Mouse (Mus musculus): ENCODE measurements at regions not wholly inside any gene's neighbourhood (a gene's known extent, or its start where the extent isn't known, plus 50 kb on each side); places are given as distances from the start of the nearest gene placed in this dataset.

DNA sequence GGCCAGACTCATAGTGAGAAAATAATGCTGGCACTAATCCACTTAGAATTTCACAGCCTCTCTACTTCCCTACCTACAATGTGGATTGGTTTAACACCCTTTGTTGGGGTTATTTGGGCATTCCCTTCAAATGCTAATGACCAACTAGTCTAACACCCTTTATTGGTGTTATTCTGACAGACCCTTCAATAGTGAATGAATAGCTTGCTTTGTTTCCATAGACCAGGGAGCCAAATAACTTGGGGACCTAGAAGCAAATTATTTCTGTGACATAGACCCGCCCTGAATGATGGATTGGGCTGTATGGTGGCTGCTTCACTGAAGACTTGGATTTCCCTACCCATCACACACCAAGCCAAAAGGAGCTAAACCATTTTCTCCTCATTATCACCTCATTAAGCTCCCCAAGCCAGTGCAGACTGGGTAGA lies 449.3 kb upstream of the BC052040 start:
- 43% methylated on average over 1 of the region's 1 CpGs for WGBS
- no peaks in the 10 kb centered on the region for H3K27me3 ChIP-seq
- no peaks in the 10 kb centered on the region for H3K9me3 ChIP-seq
- H3K27ac ChIP-seq: no peak overlapping the region
- H3K4me2 ChIP-seq: no peak overlapping the region
- no peak for ATAC-seq (ENCODE audit: insufficient number of reproducible peaks, insufficient read depth, low FRiP score, low TSS enrichment, low read depth)
- H3K4me1 ChIP-seq: no peaks in the 10 kb centered on the region
- H3K4me3 ChIP-seq: no peak overlapping the region
- no peaks in the 10 kb centered on the region for H3K36me3 ChIP-seq
- H3K9ac ChIP-seq: no peak overlapping the region

DNA sequence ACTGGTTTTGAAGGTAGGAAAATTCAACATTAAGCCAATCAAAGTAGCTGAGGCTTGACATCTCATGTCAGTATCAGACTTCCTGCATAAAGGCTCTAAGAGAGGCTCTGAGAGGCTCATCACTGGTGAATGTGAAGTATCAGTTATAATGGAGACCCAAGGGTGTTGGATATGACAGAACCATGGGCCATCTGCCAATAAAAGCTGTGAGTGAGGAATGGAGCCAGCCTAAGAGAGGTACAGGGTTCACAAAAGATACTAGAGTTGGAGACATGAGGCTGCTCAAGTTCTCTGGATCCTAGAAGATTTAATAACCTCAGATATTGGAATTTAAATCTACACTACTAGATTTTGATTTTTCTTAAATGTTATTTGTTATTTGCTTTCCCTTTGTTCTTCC lies 440.1 kb upstream of the BC052040 start:
- Histone ChIP-seq H3K4me3 (no peak overlapping the region), H3K27me3 (no peaks in the 10 kb centered on the region), H3K4me1 (no peaks in the 10 kb centered on the region), H3K36me3 (no peaks in the 10 kb centered on the region), H3K9me3 (no peaks in the 10 kb centered on the region), H3K4me2 (no peak overlapping the region), H3K9ac (no peak overlapping the region), H3K27ac (no peak overlapping the region)
- ATAC-seq (ENCODE audit: insufficient number of reproducible peaks, insufficient read depth, low FRiP score, low TSS enrichment, low read depth): no peak

DNA sequence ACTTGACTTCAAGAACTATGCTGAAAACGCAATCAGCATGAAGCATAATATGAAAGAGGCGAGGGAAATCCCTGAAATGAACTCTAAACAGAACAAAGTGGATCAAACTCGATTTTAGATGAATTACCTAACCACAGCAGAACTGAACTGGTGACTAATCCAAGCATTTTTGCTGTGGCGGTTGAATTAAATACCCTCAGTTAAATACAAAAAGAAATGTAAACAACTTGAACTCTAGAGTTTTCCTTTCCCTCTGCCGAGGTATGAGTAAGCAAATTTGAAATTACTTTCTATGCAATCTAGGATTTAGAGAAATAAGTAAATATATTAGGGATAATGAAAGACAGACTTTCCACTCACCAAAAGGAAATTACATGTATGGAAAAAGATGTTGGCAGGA lies 409.4 kb upstream of the BC052040 start:
- 25% methylated on average over 5 of the region's 5 CpGs for WGBS
- Histone ChIP-seq H3K4me1 (0 out of 2 replicates have a peak, but pooled peaks cover 7% of the 10 kb centered on the region), H3K4me2 (no peak overlapping the region), H3K27ac (0 out of 2 replicates have a peak overlapping the region, but pooled peaks have one; percentile 28), H3K4me3 (no peak overlapping the region), H3K9me3 (no peaks in the 10 kb centered on the region), H3K27me3 (no peaks in the 10 kb centered on the region), H3K36me3 (no peaks in the 10 kb centered on the region), H3K9ac (no peak overlapping the region)
- 0 out of 2 replicates have a peak, but pooled peaks have one; percentile 32 for ATAC-seq (ENCODE audit: insufficient number of reproducible peaks, insufficient read depth, low FRiP score, low TSS enrichment, low read depth)

DNA sequence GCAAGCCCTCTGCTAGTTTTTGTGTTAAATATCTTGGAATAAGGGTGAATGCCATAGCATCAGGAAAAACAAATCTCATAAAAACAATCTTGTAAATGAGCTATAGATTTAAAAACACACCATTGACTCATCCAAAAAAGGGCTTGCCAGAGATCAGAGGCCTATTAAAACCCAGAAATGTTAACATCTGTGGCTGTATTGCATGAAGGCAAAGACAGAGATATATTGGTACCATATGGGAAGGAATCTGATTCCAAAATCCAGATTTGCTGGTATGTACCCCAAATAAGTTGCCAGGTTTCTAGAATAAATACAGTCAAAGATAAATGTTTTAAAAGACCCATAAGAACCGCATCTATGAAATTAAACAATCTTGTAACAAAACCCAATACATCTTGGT lies 404.4 kb upstream of the BC052040 start:
- H3K4me3 ChIP-seq: no peak overlapping the region
- no peaks in the 10 kb centered on the region for H3K27me3 ChIP-seq
- H3K27ac ChIP-seq: no peak overlapping the region
- no peak overlapping the region for H3K4me2 ChIP-seq
- H3K9me3 ChIP-seq: no peaks in the 10 kb centered on the region
- no peak for ATAC-seq (ENCODE audit: insufficient number of reproducible peaks, insufficient read depth, low FRiP score, low TSS enrichment, low read depth)
- H3K9ac ChIP-seq: no peak overlapping the region
- 0 out of 2 replicates have a peak, but pooled peaks cover 7% of the 10 kb centered on the region for H3K4me1 ChIP-seq
- 38% methylated on average over 1 of the region's 1 CpGs for WGBS
- no peaks in the 10 kb centered on the region for H3K36me3 ChIP-seq

DNA sequence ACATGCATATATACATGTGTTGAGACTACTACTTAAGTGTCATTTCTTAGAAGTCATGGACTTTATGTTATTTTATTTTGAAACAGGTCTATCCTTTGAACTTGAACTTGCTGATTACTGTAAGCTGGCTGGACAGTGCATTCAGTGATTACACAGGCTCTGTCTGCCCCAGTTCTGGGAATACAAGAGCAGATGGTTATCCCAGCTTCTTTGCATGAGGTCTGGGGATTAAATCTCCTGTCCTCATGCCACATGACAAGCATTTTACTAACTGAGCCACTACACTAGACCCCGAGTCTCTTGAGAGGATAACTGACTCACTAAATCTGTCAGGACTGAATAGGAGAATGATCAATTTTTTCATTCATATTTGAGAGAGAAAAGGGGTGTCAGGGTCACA lies 403.6 kb upstream of the BC052040 start:
- WGBS: 41% methylated on average over 1 of the region's 1 CpGs

DNA sequence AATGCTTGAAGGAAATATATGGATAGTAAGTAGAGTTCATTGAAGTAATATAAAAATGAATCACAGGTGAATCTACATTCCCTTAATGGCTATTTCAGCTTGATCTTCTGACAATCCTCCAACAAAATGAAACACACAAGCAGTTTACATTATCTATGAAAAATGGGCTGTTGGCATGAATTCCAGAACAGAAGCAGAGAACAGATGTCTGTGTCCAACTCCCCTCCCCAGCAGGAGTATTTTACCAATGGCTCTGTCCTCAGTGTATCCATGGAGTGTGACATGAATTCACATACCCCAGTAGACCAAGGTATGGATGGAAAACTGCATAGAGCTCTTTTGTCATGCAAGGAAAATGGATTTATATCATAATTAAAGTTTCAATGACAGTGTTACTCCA lies 370.3 kb upstream of the BC052040 start:
- H3K9me3 ChIP-seq: no peaks in the 10 kb centered on the region
- H3K27me3 ChIP-seq: no peaks in the 10 kb centered on the region
- H3K4me2 ChIP-seq: no peak overlapping the region
- H3K4me1 ChIP-seq: peaks cover 20% of the 10 kb centered on the region
- H3K36me3 ChIP-seq: no peaks in the 10 kb centered on the region
- no peak overlapping the region for H3K9ac ChIP-seq
- ATAC-seq (ENCODE audit: insufficient number of reproducible peaks, insufficient read depth, low FRiP score, low TSS enrichment, low read depth): no peak
- H3K4me3 ChIP-seq: no peak overlapping the region
- no peak overlapping the region for H3K27ac ChIP-seq

More for the DNA sequence above, 403.6 kb upstream of the BC052040 start:
- 0 out of 2 replicates have a peak, but pooled peaks cover 4% of the 10 kb centered on the region for H3K4me1 ChIP-seq
- ATAC-seq (ENCODE audit: insufficient number of reproducible peaks, insufficient read depth, low FRiP score, low TSS enrichment, low read depth): no peak
- no peaks in the 10 kb centered on the region for H3K27me3 ChIP-seq
- no peak overlapping the region for H3K4me3 ChIP-seq
- H3K36me3 ChIP-seq: no peaks in the 10 kb centered on the region
- H3K9ac ChIP-seq: no peak overlapping the region
- no peak overlapping the region for H3K27ac ChIP-seq
- H3K9me3 ChIP-seq: no peaks in the 10 kb centered on the region
- no peak overlapping the region for H3K4me2 ChIP-seq

DNA sequence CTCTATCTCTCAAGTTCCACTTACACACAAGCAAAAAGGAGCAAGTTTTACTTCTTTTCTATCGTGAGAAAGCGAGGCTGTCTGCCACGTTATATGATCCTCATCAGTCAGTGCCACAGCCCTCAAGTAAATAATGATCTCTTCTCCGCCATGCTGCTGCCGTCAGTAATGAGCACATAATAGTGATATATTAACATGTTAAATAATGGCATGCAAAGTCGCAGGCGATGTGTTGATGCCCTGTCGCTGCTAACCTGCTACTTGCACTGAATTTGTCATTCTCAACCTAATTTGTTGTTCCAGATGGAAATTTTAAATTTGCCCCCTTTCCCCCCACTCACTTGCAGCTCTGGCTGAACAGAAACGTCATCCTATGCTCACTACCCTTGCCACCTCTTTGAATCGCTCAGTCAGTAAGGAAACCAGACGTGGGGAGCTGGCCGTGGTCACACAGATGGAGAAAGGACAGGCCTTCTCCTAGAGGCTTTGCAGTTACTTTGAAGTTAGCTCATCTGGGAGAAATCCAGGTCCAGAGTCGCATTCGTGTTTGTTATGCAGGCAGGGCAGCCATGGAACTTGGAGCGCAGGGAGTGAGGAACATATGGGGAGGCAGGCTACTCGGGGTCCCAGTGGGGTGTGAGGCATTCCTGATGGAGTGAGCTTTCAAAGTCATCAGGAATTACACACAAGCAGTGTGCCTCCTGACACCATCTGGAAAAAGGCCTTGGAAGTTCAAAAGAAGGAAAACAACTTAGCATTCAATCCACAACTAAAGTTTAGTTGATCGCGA lies 368.1 kb upstream of the BC052040 start:
- peak overlapping the region; percentile 25; the same call in 1 of the 2 replicates for H3K4me2 ChIP-seq
- H3K36me3 ChIP-seq: no peaks in the 10 kb centered on the region
- 44% methylated on average over 18 of the region's 18 CpGs for WGBS
- H3K4me1 ChIP-seq: peaks cover 20% of the 10 kb centered on the region
- no peak overlapping the region for H3K9ac ChIP-seq
- no peak for ATAC-seq (ENCODE audit: insufficient number of reproducible peaks, insufficient read depth, low FRiP score, low TSS enrichment, low read depth)
- H3K4me3 ChIP-seq: no peak overlapping the region
- no peak overlapping the region; the same call in 1 of the 2 replicates for H3K27ac ChIP-seq
- no peaks in the 10 kb centered on the region for H3K27me3 ChIP-seq
- H3K9me3 ChIP-seq: no peaks in the 10 kb centered on the region

DNA sequence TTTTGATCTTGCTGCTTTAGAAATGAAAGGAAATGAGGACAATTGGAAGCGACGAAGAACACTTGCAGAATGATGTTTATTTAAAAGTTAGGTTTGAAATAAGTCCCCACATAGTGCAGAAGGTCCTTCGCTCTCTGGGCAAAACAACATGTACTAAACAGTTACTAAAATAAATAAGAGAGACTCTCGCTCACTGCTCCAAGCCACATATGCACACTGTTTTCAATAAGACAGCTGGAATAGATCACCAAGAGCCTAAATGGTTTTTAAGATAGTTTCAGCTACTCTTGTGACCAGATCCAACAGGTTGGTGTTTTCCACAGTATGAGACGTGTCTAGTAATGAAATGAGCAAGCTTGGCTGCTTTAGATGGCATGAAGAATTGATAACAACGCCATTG lies 367.2 kb upstream of the BC052040 start:
- Histone ChIP-seq H3K27ac (peak overlapping the region; percentile 24; the same call in 1 of the 2 replicates), H3K4me1 (peaks cover 20% of the 10 kb centered on the region), H3K4me2 (peak overlapping the region; percentile 25; the same call in 1 of the 2 replicates), H3K9me3 (no peaks in the 10 kb centered on the region), H3K4me3 (no peak overlapping the region), H3K9ac (no peak overlapping the region), H3K27me3 (no peaks in the 10 kb centered on the region), H3K36me3 (no peaks in the 10 kb centered on the region)
- WGBS: 50% methylated on average over 6 of the region's 6 CpGs
- no peak for ATAC-seq (ENCODE audit: insufficient number of reproducible peaks, insufficient read depth, low FRiP score, low TSS enrichment, low read depth)

DNA sequence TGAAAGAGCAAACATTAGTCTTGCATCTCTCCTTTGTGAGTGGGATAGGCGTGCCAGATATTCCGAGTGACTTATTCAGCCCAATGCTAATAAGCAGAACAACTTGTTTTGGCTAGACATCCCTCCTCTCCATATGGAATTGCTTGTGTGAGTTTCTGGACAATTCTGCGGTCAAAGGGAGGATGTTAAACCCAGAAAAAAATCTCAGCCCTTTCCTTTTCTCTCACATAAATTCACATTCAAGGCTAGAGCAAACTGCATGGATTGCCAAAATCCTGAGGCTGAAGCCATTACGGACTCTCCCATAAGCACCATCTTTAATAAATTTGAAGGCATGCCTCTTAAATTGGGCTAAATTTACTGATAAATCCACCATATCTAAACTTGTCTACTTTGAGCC lies 351.5 kb upstream of the BC052040 start:
- Histone ChIP-seq H3K27me3 (no peaks in the 10 kb centered on the region), H3K4me1 (no peaks in the 10 kb centered on the region), H3K27ac (no peak overlapping the region), H3K4me2 (no peak overlapping the region), H3K9me3 (0 out of 2 replicates have a peak, but pooled peaks cover 4% of the 10 kb centered on the region), H3K36me3 (no peaks in the 10 kb centered on the region), H3K9ac (no peak overlapping the region), H3K4me3 (no peak overlapping the region)
- ATAC-seq (ENCODE audit: insufficient number of reproducible peaks, insufficient read depth, low FRiP score, low TSS enrichment, low read depth): no peak
- WGBS: 59% methylated on average over 4 of the region's 4 CpGs

DNA sequence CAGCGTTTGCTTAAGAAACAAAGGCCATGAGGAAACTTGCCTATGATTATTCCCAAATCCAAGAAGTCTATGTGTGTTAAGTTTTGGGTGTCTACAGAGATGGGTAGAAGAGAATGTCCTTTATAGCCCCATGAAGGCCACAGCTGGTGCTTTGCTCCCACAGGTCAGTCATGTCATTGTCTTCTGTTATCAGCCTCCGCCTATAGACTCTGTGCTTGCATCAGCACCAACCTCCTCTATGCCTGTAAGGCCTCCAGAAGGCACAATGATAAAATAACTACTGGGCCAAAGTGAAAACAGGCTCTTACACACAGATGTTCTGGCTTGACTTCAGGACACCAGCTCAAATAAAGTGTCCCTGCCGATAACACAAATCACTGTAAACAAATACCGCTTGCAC lies 333.8 kb upstream of the BC052040 start:
- Histone ChIP-seq H3K4me3 (no peak overlapping the region), H3K9me3 (no peaks in the 10 kb centered on the region), H3K9ac (no peak overlapping the region), H3K36me3 (no peaks in the 10 kb centered on the region), H3K4me1 (peaks cover 17% of the 10 kb centered on the region), H3K4me2 (no peak overlapping the region), H3K27me3 (no peaks in the 10 kb centered on the region), H3K27ac (no peak overlapping the region)
- no peak for ATAC-seq (ENCODE audit: insufficient number of reproducible peaks, insufficient read depth, low FRiP score, low TSS enrichment, low read depth)
- WGBS: 69% methylated on average over 4 of the region's 4 CpGs

DNA sequence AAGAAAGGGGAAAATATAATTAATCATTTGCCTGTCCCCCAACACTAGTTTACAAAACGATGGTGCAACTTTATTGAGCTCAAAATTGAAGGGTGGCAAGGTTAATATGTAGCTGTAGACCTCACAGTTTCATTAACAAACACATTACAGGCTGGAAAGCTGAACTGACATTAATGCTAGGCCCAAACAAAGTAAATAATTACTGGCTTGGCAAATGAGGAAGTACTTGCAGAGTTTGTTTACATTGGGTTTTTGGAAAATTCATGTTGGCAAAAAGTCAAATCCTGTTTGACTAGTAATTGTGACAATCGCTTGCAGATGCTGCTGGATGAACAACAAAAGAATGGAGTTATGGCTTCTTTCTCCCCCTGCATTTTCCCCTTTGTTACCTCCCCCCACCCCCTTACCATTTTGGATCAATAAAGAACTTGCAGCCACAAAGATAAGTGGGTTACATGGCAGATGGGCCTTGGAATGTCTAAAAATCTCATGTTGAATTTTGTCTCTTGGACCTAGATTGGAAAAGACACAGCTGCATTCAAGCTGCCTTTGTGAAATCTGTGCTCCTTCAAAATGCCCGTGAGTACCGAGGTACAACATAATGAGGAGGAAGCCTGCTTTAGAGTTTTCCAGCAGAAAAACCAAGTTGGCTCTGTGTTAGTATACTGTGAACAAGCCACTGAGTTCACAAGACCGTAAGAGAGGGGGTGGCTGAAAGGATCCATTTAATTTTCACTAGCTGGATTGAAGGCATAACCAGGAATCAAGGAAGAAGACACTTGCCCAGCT lies 331.3 kb upstream of the BC052040 start:
- H3K27ac ChIP-seq: peak overlapping the region; percentile 44

DNA sequence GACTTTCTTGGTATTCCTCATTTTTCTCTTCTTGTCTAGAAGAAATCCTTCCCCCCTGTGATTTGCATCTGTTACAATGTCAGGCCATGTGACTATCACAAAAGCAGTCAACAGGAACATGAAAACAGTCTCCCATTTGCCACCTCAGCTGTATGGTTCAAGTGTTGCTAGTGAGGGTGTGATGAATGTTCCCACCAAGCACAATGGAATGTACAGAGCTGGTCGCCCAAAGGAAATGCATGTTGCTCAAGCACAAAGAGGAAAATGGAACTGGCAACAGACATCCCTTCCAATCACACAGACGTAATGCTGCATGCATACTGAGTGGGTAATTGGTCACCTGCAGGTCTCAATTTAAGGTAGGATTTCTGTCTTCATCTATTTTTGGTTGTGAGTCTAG lies 324.1 kb upstream of the BC052040 start:
- 71% methylated on average over 2 of the region's 2 CpGs for WGBS
- Histone ChIP-seq H3K9ac (no peak overlapping the region), H3K4me1 (no peaks in the 10 kb centered on the region), H3K27ac (no peak overlapping the region), H3K27me3 (no peaks in the 10 kb centered on the region), H3K4me2 (no peak overlapping the region), H3K4me3 (no peak overlapping the region), H3K9me3 (no peaks in the 10 kb centered on the region), H3K36me3 (no peaks in the 10 kb centered on the region)
- no peak for ATAC-seq (ENCODE audit: insufficient number of reproducible peaks, insufficient read depth, low FRiP score, low TSS enrichment, low read depth)

More for the DNA sequence above, 331.3 kb upstream of the BC052040 start:
- no peak overlapping the region for H3K9ac ChIP-seq
- no peaks in the 10 kb centered on the region for H3K9me3 ChIP-seq
- H3K4me2 ChIP-seq: no peak overlapping the region; the same call in 1 of the 2 replicates
- WGBS: 35% methylated on average over 5 of the region's 5 CpGs
- H3K4me3 ChIP-seq: no peak overlapping the region
- no peak for ATAC-seq (ENCODE audit: insufficient number of reproducible peaks, insufficient read depth, low FRiP score, low TSS enrichment, low read depth)
- no peaks in the 10 kb centered on the region for H3K36me3 ChIP-seq
- no peaks in the 10 kb centered on the region for H3K27me3 ChIP-seq
- H3K4me1 ChIP-seq: peaks cover 17% of the 10 kb centered on the region

All from embryonic facial prominence, embryonic 13.5 days (tissue).